Mouse (Mus musculus) MEL (cell line): Measurements from ENCODE around the gene Cd52. TPM values are rescaled to one million over a fixed set of nuclear protein-coding genes. Genes with fewer than 3 reads are reported as not detected.
A peak's percentile ranks its signal among the peaks of the same experiment; 100 is the strongest.

Experiments used
- DNase-seq: peaks from one replicate; pipeline ENCODE4 v3.0.0; 2011; ENCODE audit warnings: low read depth, low spot score
- H3K27ac ChIP-seq: 2 replicates; pipeline ENCODE4 v1.5.1; 2012; ENCODE audit warnings: low read depth, mild to moderate bottlenecking, control low read depth, low read length, moderate library complexity; ENCODE audit not compliant: control insufficient read depth
- H3K27me3 ChIP-seq, 2 experiments: fragments of 150-350 bp in 1 of 2; sonication (generic) in 1 of 2; 2 replicates each; pipeline ENCODE4 v1.6.1; 2012; ENCODE audit warnings: low read length in 2 of 2, mild to moderate bottlenecking in 2 of 2, improper control_type of control experiment in 1 of 2, moderate library complexity in 1 of 2; ENCODE audit not compliant: insufficient read depth in 2 of 2, control insufficient read depth in 1 of 2
- H3K36me3 ChIP-seq, 2 experiments: 2 replicates each; pipeline ENCODE4 v1.6.1; 2012 to 2014; ENCODE audit warnings: low read length in 2 of 2, improper control_type of control experiment in 1 of 2, inconsistent platforms in 1 of 2, mild to moderate bottlenecking in 1 of 2; ENCODE audit not compliant: insufficient read depth in 2 of 2, control insufficient read depth in 1 of 2
- H3K4me1 ChIP-seq, 2 experiments: fragments of 150-350 bp in 1 of 2; sonication (generic) in 1 of 2; 2 replicates each; pipeline ENCODE4 v1.6.1; 2012; ENCODE audit warnings: low read length in 2 of 2, improper control_type of control experiment in 1 of 2, mild to moderate bottlenecking in 1 of 2; ENCODE audit not compliant: insufficient read depth in 2 of 2, control insufficient read depth in 1 of 2
- H3K4me3 ChIP-seq, 2 experiments: fragments of 150-350 bp in 1 of 2; sonication (generic) in 1 of 2; 2 replicates each; pipeline ENCODE4 v1.5.1; 2012; ENCODE audit warnings: low read depth in 2 of 2, low read length in 2 of 2, mild to moderate bottlenecking in 2 of 2, moderate library complexity in 2 of 2, control low read depth in 1 of 2, improper control_type of control experiment in 1 of 2; ENCODE audit not compliant: control insufficient read depth in 1 of 2, insufficient read depth in 1 of 2
- H3K79me2 ChIP-seq: 2 replicates; pipeline ENCODE4 v1.6.1; 2012; ENCODE audit warnings: mild to moderate bottlenecking, low read length, moderate library complexity; ENCODE audit not compliant: control insufficient read depth, poor library complexity, insufficient read depth
- H3K9ac ChIP-seq: 2 replicates; pipeline ENCODE4 v1.6.1; 2012; ENCODE audit warnings: low read depth, mild to moderate bottlenecking, control low read depth, low read length, moderate library complexity; ENCODE audit not compliant: control insufficient read depth, poor library complexity, severe bottlenecking
- H3K9me3 ChIP-seq: fragments of 150-350 bp; sonication (generic); replicated peaks from 2 replicates; pipeline ENCODE4 v1.6.1; 2012; ENCODE audit warnings: mild to moderate bottlenecking, low read length, improper control_type of control experiment, moderate library complexity; ENCODE audit not compliant: insufficient read depth
- BHLHE40 ChIP-seq: IDR thresholded peaks from 2 replicates; pipeline ENCODE4 v1.6.1; 2012; ENCODE audit warnings: low read depth, mild to moderate bottlenecking, inconsistent platforms, low read length, improper control_type of control experiment, borderline replicate concordance
- CHD1 ChIP-seq: IDR thresholded peaks from 2 replicates; pipeline ENCODE4 v1.6.1; 2012; ENCODE audit warnings: low read depth, mild to moderate bottlenecking, inconsistent platforms, low read length, improper control_type of control experiment
- ELF1 ChIP-seq: IDR thresholded peaks from 2 replicates; pipeline ENCODE4 v1.6.1; 2014; ENCODE audit warnings: low read depth, mild to moderate bottlenecking, inconsistent platforms, low read length, improper control_type of control experiment, moderate library complexity
- HCFC1 ChIP-seq: IDR thresholded peaks from 2 replicates; pipeline ENCODE4 v1.6.1; 2012; ENCODE audit warnings: low read depth, mild to moderate bottlenecking, inconsistent platforms, low read length, improper control_type of control experiment, moderate library complexity
- KAT2A ChIP-seq: conservative IDR thresholded peaks from 2 replicates; pipeline ENCODE4 v1.6.1; 2012; ENCODE audit warnings: low read depth, low read length, improper control_type of control experiment, inconsistent platforms
- MAX ChIP-seq: IDR thresholded peaks from 2 replicates; pipeline ENCODE4 v1.6.1; 2011; ENCODE audit warnings: low read length, improper control_type of control experiment
- MXI1 ChIP-seq: IDR thresholded peaks from 2 replicates; pipeline ENCODE4 v1.6.1; 2011; ENCODE audit warnings: mild to moderate bottlenecking, low read depth, low read length, improper control_type of control experiment
- MYC ChIP-seq: IDR thresholded peaks from 2 replicates; pipeline ENCODE4 v1.6.1; 2011; ENCODE audit warnings: low read depth, mild to moderate bottlenecking, low read length, improper control_type of control experiment, moderate library complexity
- NELFE ChIP-seq: IDR thresholded peaks from 2 replicates; pipeline ENCODE4 v1.6.1; 2011; ENCODE audit warnings: low read depth, low read length, improper control_type of control experiment
- POLR2A ChIP-seq, 2 experiments: IDR thresholded peaks; 2 replicates each; pipeline ENCODE4 v1.6.1; 2011 to 2012; ENCODE audit warnings: low read length in 2 of 2, mild to moderate bottlenecking in 2 of 2, control low read depth in 1 of 2, improper control_type of control experiment in 1 of 2, low read depth in 1 of 2, moderate library complexity in 1 of 2; ENCODE audit not compliant: control insufficient read depth in 1 of 2, insufficient read depth in 1 of 2, poor library complexity in 1 of 2
- POLR2AphosphoS2 ChIP-seq: IDR thresholded peaks from 2 replicates; pipeline ENCODE4 v1.6.1; 2011; ENCODE audit warnings: low read length, improper control_type of control experiment
- POLR2AphosphoS5 ChIP-seq: IDR thresholded peaks from 2 replicates; pipeline ENCODE4 v1.6.1; 2012; ENCODE audit warnings: low read depth, borderline replicate concordance, mild to moderate bottlenecking, inconsistent platforms, low read length, moderate library complexity, mixed read lengths
- RAD21 ChIP-seq: IDR thresholded peaks from 2 replicates; pipeline ENCODE4 v1.6.1; 2011; ENCODE audit warnings: mild to moderate bottlenecking, low read depth, low read length, improper control_type of control experiment
- RCOR1 ChIP-seq: IDR thresholded peaks from 2 replicates; pipeline ENCODE4 v1.6.1; 2012; ENCODE audit warnings: low read depth, mild to moderate bottlenecking, inconsistent platforms, low read length, improper control_type of control experiment
- SIN3A ChIP-seq: IDR thresholded peaks from 2 replicates; pipeline ENCODE4 v1.6.1; 2012; ENCODE audit warnings: low read length, improper control_type of control experiment, inconsistent platforms
- TAL1 ChIP-seq: IDR thresholded peaks from 2 replicates; pipeline ENCODE4 v1.6.1; 2012; ENCODE audit warnings: mild to moderate bottlenecking, inconsistent platforms, low read length, moderate library complexity, mixed read lengths
- TBP ChIP-seq: IDR thresholded peaks from 2 replicates; pipeline ENCODE4 v1.8.0; 2011; ENCODE audit warnings: low read depth, low read length, improper control_type of control experiment
- TCF12 ChIP-seq: IDR thresholded peaks from 2 replicates; pipeline ENCODE4 v1.6.1; 2014; ENCODE audit warnings: low read depth, mild to moderate bottlenecking, inconsistent platforms, low read length, improper control_type of control experiment, moderate library complexity
- USF1 ChIP-seq: IDR thresholded peaks from 2 replicates; pipeline ENCODE4 v1.6.1; 2014; ENCODE audit warnings: low read depth, mild to moderate bottlenecking, inconsistent platforms, low read length, improper control_type of control experiment, moderate library complexity
- ZC3H11A ChIP-seq: IDR thresholded peaks from 2 replicates; pipeline ENCODE4 v1.6.1; 2012; ENCODE audit warnings: low read depth, mild to moderate bottlenecking, inconsistent platforms, low read length, improper control_type of control experiment
- ZNF384 ChIP-seq: IDR thresholded peaks from 2 replicates; pipeline ENCODE4 v1.6.1; 2012; ENCODE audit warnings: low read depth, mild to moderate bottlenecking, inconsistent platforms, low read length, improper control_type of control experiment
- polyA plus RNA-seq, 2 experiments: library from polyadenylated mRNA; stranded (reverse) in 1 of 2; unstranded in 1 of 2; fragments of >175 nt in 1 of 2; fragments of >200 nt in 1 of 2; gene quantifications; 2 replicates each; pipeline versions ENCODE4 v1.2.1 to v1.2.4; 2012; ENCODE audit warnings: low replicate concordance in 2 of 2, low read depth in 1 of 2; ENCODE audit not compliant: insufficient read length in 2 of 2, insufficient read depth in 1 of 2, missing spikeins in 1 of 2
- total RNA-seq: library from RNA; depleted of rRNA; stranded (reverse); fragments of 300-350 nt; gene quantifications from 2 replicates; pipeline ENCODE4 v1.2.3, GENCODE M21; 2012

Gene Cd52
- total and polyA plus RNA-seq, 3 experiments = 0.86 to 1.3 TPM; not detected in 1

DNA sequence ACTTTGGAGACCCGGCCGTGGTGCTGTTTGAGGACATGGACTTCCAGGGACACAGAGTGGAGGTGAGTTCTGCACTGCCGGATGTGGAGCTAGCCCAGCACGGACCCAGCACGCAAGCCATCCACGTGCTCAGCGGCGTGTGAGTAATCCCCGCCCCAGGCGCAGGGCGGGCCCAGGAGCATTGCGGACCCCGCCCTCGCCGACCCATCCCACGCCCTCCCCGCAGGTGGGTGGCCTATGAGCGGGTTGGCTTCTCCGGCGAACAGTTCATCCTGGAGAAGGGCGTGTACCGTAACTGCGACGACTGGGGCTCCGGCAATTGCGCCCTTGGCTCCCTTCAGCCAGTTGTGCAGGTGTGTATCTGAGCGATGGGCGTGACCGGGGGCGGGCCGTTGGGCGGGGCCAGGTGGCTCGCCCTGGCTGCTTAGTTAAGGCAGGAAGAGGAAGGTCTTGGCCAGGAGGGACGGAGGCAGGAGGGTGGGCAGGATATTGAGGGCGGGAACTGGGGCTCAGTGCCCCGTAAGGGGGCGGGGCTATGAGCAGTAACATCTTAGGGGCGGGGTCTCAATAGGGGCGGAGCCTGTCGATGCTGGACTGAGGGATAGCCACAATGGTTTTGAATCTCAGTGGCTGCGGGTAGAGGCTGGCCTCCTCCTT, 13.0 kb downstream of the Cd52 start:
- Histone ChIP-seq H3K9ac (peak overlapping the region; percentile 52), H3K36me3 (0 out of 4 replicates have a peak, but pooled peaks cover 0 to 2% of the 10 kb centered on the region in 2 experiments), H3K4me3 (peak overlapping the region; percentile 55 to 66), H3K4me1 (peaks cover 2 to 9% of the 10 kb centered on the region in 2 experiments; a peak in 2 of 4 replicates), H3K27ac (no peak overlapping the region), H3K27me3 (no peaks in the 10 kb centered on the region), H3K79me2 (no peaks in the 10 kb centered on the region), H3K9me3 (no peaks in the 10 kb centered on the region)
- DNase-seq = peak; percentile 92
- TF ChIP-seq USF1 = peak; percentile 67
- peak; percentile 94 for TF ChIP-seq MAX
- TF ChIP-seq TBP = 0 out of 2 replicates have a peak, but pooled peaks have one; percentile 13
- peak in 1 of 2 experiments; percentile 75; a peak in 2 of 4 replicates for TF ChIP-seq POLR2A (IDR thresholded peaks at IDR 0.05; ENCODE audit: control insufficient read depth in 1 of 2, insufficient read depth in 1 of 2, low read depth in 1 of 2, low read length in 2 of 2, poor library complexity in 1 of 2)
- peak; percentile 88; the same call in 1 of the 2 replicates for TF ChIP-seq MYC
- peak; percentile 50 for TF ChIP-seq NELFE
- 0 out of 2 replicates have a peak, but pooled peaks have one; percentile 10 for TF ChIP-seq TCF12
- peak; percentile 96 for TF ChIP-seq MXI1
- TF ChIP-seq ZNF384 = no peak
- TF ChIP-seq POLR2AphosphoS2 = no peak
- TF ChIP-seq ELF1 = no peak
- peak; percentile 70 for TF ChIP-seq SIN3A

DNA sequence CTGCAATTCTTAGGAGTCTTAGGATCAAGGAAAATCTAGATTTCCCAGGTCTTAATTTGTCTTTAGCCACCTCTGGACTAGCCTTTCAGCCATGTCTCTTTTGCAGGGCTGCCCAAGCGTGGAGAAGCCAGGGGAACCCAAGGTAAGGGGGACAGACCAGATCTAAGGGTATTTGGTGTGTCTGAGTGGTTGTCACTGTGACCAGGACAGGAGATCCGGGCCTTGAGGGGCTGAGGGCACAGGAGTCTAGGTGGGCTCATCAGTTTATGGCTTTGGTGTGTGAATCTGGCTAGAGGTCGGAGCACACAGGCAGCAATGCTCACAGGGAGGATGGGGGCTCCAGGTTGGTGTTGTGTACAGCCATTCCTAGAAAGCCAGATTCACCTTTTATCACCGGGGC, 14.2 kb downstream of the Cd52 start:
- no peak overlapping the region for H3K4me3 ChIP-seq
- DNase-seq = no peak
- H3K27me3 ChIP-seq = no peaks in the 10 kb centered on the region
- H3K36me3 ChIP-seq = 0 out of 4 replicates have a peak, but pooled peaks cover 0 to 2% of the 10 kb centered on the region in 2 experiments
- no peak overlapping the region for H3K27ac ChIP-seq
- no peaks in the 10 kb centered on the region for H3K79me2 ChIP-seq
- no peaks in the 10 kb centered on the region for H3K9me3 ChIP-seq
- TF ChIP-seq RCOR1 (no peak), KAT2A (no peak), USF1 (no peak), HCFC1 (no peak), CHD1 (no peak), POLR2AphosphoS5 (no peak), BHLHE40 (no peak), ZNF384 (no peak), POLR2A (IDR thresholded peaks at IDR 0.05; ENCODE audit: control insufficient read depth in 1 of 2, insufficient read depth in 1 of 2, low read depth in 1 of 2, low read length in 2 of 2, poor library complexity in 1 of 2) (no peak), TBP (no peak), RAD21 (no peak), ZC3H11A (no peak), TAL1 (no peak)
- H3K4me1 ChIP-seq = peaks cover 2 to 9% of the 10 kb centered on the region in 2 experiments; a peak in 2 of 4 replicates
- H3K9ac ChIP-seq = no peak overlapping the region
